Mouse (Mus musculus): ENCODE data around the gene Arrdc1.

Arrdc1 gene

DNA sequence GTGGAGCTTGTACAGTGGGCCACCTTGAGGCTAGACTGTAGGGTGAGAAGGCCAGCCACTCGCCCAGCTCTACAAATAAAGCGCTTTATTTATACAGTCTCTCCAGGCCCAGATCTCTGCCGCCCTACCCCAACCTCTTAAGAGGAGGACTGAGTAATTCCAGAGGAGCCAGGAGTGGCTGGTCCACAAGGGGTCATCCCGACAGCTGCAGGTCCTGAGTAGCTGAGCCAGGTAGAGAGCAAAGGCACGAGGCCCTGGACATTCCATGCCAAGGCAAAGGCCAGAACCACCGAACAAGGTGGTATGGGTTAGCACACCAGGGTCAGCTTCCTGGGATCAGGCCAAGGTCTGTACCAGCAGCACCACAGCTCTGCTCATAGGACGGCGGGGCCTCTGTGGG is 9.8 kb downstream of the Arrdc1 start:
- in situ Hi-C loops (cut with MboI; ENCODE audit: low sequenced_read_pairs), result no loop called here

DNA sequence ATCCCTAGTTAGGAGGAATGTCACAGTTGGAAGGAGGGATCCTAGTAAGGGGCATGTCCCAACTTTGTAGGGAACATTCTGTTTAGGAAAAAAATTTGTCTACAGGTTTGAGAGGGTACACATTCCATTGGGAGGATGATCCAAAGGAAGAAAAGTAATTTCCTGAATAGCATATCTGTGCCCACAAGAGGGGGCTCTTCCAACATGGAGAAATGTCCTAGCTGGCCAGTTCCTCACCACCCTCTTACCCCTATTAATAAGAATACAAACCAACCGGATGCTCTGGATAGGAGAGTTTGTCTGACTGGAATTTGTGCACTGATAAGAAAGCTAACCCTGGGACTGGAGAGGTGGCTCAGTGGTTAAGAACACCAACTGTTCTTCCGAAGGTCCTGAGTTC is 11.5 kb downstream of the Arrdc1 start:
- in situ Hi-C loops (cut with MboI; ENCODE audit: low sequenced_read_pairs), result no loop called here

DNA sequence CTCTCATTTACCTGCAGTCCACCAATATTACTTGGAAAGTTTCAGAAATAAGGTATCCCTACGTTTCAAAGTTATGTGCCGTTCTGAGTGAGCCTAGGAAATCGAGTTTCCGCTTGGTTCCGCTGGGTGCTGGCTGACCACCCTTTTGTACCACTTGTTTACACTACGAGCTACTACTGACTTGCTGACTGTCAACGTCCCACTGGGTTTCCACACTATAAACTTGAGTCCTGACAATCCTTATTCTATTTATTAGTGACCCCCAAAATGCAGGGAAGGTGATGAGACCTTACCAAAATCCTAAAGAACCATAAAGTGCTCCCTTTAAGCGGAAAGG is 15.2 kb downstream of the Arrdc1 start:
- in situ Hi-C loops (cut with MboI; ENCODE audit: low sequenced_read_pairs), result no loop called here

DNA sequence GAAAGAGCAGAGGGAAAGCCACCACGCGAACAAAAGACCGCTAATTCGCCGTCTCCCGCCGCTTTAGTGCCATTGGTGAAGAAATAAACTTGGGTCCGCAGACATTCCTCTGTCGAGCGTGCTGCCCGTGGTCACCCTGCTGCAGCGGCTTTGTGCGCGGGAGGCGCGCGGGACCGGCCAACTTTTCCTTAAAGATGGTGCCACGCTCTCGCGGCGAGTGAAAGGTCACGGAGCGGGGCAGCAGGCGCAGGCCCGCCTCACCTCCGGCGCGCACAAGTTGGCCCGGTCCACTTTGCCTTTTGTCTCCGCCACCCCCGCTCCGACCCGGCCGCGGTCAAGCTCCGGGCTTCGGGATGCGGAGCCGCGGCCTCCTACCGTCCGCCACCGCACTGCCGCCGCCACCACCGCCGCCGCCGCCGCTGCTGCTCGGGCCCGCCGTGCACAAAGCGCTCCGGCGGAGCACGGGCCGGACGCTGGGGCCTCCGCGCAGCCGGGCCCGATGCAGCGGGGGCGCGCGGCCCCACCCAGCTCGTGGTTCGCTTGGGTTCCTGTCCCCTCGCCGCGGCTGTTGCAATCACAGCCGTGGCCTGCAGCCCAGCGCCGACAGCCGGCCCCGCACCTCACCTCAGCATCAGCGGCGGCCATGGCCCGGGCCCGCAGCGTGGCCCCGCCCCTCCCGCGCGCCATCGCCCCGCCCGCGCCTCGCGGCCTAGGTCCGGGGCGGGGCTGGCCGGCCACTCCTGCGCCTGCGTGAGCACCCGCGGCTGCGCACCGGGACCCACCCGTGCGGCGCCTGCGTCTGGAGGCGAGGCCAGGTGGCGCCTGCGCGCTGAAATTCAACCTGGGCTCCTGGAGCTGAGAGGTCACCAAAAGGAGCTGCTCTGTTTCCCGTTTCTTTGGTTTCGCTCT is 15.9 kb downstream of the Arrdc1 start, which contains the start of gene Ehmt1:
TSS of gene Ehmt1 (minus strand) at position 685 of the 909 bp plus-strand sequence.
- in situ Hi-C loops (cut with MboI; ENCODE audit: low sequenced_read_pairs), result no loop called here

DNA sequence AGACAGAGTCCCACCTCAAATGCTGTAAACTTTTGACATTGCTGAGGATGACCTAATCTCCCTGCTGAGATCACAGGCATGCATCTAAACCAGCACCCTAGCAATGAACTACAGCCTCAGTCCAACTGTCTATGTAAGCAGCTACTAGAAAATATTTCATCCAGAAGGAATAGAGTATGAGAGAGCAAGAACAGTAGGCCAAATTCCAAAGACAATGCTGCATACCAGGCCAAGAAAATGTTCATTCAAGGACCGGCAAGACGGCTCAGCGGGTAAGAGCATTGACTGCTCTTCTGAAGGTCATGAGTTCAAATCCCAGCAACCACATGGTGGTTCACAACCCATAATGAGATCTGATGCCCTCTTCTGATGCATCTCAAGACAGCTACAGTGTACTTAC is 20.3 kb downstream of the Arrdc1 start:
- in situ Hi-C loops (cut with MboI; ENCODE audit: low sequenced_read_pairs), result no loop called here

DNA sequence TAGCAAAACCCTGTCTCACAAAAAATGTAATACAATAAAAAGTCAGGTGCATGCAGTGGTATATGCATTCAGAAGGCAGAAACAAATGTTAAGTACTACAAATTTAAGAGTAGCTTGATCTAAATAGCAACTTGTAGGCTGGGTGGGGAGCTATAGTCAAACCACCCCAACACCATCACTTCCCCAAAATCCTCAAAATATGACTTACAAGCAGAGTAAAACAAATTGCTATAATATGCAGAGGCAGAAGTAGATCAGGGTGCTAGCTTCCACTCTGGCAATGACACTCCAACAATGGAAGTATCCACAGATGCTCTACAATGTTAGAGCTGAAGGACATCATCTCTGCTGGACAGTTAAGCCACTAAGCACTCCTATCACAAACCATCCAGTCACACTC is 22.5 kb downstream of the Arrdc1 start:
- in situ Hi-C loops (cut with MboI; ENCODE audit: low sequenced_read_pairs), result no loop called here

DNA sequence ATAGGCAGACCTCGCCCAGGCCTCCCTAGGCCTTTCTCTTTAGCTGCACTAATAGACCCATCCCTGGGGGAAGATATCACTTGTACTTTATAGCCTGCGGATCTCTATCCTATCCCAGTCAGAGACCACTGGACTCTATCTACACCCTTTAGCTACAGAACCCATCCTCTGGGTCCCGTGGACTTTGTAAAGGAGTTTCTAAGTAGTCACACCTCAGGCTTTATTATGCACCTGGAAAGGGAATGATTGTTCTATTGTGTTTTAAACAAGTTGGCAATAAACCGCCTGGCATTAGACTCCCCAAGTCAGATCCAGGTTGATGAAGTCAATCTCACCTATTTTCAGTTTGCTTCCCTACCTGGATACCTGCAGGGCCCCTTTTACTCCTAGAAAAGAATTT is 22.9 kb downstream of the Arrdc1 start:
- in situ Hi-C loops (cut with MboI; ENCODE audit: low sequenced_read_pairs), result no loop called here

DNA sequence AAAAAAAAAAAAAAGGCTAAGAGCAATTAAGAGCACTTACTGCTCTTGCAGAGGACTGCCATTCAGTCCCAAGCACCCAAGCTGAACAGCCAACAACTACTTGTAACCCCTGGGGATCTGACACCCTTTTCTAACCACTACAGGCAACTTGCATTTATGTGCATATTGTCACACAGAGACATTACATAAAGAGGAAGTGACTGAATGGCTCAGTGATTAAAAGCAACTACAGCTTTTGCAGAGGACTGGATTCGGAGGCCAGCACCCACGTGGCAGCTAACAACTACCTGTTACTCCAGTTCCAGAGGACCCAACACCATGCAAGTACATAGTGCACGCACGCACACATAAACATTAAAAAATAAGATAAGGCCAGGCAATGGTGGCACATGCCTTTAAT is 24.6 kb downstream of the Arrdc1 start:
- in situ Hi-C loops (cut with MboI; ENCODE audit: low sequenced_read_pairs), result no loop called here

DNA sequence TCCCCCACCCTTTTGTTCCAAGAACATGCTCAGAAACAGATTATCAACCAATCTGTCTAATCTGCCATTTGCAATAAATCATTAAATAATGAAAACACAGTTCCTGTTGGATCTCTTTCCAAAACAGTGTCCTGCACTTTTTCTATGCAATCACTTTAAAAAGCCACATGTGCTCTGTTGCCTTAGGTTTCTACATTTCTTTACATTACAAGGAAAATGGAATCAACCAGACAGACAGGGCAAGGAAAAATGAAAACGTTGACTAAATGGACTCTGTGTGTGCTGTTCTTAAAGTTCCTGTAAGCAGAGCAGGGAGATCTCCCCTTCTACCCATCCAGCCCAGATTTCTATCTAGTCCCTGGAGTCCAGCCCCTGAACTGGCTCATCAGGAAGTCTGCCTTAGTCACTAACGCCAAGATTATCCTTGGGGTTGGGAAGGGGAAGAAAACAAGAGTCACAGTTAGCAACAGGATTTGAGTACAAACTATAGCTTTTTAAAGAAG is 29.3 kb downstream of the Arrdc1 start:
- in situ Hi-C loops (cut with MboI; ENCODE audit: low sequenced_read_pairs), result no loop called here

DNA sequence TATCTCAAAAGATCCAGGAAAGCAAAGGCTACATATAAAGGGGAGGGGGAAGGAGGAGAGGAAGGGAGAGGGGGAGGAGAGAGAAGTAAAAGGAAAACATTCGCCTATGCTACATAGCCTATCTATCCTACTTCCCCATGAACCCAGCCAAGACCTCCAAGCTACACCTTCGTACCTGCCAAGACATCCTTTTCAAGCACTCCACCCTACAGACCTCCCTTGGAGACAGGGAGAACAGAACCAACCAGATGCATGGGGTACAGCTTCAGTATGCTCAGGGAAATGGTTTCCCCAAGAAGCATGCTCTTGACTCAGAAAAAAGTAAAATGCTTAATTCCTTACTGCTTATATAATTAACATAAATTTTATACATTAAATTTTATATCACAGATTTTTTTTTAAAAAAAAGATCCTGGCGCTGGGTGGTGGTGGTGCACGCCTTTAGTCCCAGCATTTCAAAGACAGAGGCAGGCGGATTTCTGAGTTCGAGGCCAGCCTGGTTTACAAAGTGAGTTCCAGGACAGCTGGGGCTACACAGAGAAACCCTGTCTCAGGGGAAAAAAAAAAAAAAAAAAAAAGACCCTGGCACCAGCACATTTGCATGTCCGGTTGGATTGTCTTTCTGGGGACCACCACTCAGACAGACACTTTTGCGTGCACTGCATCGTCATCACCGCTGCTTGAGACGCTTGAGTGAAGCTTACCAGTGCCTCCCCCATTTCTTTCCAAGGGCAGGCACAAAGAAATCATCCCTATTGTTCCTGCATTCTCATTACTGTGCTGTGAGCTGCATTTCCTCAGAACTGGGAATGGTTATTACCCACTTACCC is 30.0 kb downstream of the Arrdc1 start:
- in situ Hi-C loops (cut with MboI; ENCODE audit: low sequenced_read_pairs), result no loop called here

DNA sequence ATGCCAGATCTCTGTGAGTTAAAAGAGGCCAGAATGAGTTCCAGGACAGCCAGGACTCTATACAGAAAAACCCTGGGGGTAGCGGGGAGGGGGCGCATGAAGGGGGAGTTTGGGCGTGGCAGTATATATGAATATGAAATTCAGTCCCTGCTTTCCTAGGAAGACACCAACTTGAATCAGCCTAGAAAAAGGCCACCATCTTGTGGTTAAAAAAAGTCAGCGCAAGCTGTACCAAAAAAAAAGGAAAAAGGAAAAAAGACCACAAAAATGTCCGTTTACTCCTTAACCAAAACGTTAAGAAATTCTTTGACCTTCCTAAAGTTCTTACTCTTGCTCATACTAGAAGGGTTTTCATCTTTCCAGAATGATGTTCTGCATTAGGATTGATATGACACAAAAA is 32.1 kb downstream of the Arrdc1 start:
- in situ Hi-C loops (cut with MboI; ENCODE audit: low sequenced_read_pairs), result no loop called here

DNA sequence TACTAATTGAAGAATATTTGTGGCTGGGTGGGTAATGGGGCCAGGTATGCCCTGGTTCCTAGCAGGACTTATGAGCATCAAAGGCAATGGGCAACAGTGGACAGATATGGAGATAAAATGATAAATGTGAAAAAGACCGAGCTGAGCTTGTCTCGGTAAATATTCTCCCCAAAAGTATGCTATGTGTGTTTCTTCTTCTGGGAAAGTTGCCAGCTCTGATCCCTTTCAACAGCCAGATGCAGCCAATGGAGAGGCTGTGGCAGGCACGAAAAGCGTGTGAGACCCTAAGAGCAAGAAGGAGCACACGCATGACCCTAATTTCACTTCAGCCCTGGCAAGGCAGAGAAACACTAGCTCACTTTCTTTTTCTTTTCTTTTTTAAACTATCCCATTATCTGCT is 34.0 kb downstream of the Arrdc1 start:
- in situ Hi-C loops (cut with MboI; ENCODE audit: low sequenced_read_pairs), result no loop called here

DNA sequence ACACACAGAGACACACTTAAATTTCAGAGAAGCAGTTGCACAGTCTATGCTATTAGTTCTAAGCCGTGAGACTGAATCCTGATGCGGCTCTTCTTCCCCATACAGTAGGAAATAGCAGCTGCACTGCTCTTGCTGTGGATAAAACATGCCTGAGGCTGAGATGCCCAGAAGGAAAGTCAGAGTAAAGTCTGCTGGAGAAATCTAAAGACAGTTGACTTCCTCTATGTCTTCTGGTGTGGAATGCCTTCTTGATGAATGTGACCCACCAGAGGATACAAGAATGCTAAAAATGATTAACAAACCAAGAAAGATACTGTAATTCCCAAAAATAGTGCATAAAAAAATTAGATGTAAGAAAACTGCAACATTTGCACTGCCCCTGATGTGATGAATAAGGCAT is 35.8 kb downstream of the Arrdc1 start:
- in situ Hi-C loops (cut with MboI; ENCODE audit: low sequenced_read_pairs), result no loop called here

DNA sequence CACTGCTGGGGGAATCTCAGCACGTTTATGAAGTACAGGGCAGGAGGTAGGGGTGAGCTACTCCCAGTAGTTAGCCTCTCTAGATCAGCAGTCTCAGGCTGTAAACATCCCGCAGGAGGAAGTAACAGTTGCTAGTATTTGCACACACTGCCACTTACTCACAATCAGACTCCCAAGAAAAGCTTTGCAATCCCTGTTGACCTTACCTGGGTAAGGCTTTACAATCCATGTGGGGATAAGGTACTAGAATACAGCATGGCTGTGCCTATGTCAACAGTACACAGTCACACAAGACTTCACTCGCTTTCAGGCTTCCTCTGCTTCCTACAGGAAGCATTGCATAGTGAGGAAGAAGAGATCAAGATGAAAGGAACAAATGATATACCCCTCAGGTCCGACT is 38.3 kb downstream of the Arrdc1 start:
- in situ Hi-C loops (cut with MboI; ENCODE audit: low sequenced_read_pairs), result no loop called here

DNA sequence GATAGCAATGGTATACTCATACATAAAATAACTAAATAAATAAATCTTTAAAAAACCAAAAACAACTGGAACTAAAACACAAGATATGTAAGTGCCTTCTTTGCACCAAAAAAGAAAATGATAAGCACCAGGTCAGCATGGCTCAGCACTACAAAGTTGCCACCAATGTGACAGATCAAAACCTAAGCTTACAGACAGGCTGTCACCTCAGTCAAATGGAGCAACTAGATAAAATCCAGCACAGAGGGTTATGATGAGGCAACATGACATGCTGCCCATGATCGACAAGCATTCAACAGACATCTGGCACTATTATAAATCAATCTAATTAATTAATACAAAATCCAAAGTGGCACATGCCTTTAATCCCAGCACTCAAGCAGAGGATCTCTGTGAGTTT is 40.8 kb downstream of the Arrdc1 start:
- in situ Hi-C loops (cut with MboI; ENCODE audit: low sequenced_read_pairs), result no loop called here

DNA sequence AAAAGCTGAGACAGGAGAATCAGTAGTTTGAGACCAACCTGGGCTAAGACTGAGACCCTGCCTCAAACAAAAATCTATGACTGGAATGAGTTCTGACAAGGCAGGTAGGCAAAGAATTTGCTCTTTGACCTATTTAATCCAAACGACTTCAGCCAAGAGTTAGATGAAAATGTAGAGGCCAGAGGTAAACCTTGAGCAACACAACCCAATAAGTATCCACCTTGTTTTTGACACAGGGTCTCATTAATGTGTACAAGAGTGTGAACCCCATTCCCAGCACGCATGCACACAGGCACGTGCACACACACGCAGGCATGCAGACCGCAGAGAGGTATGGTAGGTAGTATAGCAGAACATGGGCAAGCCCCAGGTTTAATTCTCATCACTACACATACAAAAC is 42.7 kb downstream of the Arrdc1 start:
- in situ Hi-C loops (cut with MboI; ENCODE audit: low sequenced_read_pairs), result no loop called here

DNA sequence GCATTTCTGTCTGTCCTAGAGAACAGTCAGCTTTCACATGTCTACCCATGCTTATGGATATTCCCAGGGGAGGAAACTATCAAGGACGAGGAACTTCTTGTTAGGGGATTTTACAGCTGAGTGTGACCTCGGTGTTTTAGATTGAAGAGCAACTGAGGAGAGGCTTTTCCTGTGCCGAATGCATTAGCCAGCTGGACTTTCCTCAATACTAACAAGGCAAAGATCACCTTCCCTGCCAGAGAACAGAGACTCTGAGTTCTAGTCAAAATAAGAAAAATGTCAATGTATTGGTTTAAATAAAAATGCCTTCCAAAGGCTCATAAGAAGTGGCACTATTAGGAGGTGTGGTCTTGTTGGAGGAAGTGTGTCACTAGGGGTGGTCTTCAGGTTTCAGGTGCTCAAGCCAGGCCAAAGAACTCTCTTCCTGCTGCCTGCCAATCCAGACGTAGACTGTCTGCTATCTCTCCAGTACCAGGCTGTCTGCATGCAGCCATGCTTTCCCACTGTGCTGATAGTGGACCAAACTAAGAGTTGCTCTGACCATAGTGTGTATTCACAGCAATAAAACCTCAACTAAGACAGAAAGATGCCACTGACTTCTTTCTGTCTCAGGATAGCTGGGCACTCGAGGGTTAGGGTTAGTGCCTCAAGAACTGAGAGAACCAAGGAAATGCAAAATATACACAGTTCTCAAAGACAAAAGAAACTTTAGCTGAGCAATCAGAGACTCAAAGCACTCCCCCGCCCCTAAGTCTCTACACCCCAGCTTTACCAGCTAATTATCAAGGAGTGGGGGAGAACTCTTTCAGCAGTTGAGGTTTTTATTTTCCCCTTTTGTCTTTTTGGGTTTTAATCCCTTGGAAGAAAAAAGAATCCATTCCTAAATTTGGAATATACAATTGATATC is 44.3 kb downstream of the Arrdc1 start:
- in situ Hi-C loops (cut with MboI; ENCODE audit: low sequenced_read_pairs), result no loop called here

DNA sequence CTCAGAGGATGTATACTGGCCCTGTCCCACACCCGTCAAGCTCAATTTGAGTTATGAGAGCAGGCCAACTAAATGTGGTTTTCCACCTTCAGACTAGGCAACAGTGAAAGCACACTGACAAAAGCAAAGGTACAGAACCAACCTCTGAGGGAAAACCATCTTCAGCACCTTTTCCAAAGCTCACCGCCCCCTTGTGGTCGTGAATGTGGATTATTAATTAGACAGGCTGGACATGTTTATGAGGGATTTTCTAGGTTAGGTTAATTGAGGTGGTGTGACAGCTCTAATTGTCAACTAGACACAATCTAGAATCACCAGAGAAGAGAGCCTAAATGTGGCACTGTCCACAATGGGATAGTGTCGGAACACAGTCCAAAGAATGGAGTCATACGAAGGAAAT is 46.2 kb downstream of the Arrdc1 start:
- in situ Hi-C loops (cut with MboI; ENCODE audit: low sequenced_read_pairs), result no loop called here

DNA sequence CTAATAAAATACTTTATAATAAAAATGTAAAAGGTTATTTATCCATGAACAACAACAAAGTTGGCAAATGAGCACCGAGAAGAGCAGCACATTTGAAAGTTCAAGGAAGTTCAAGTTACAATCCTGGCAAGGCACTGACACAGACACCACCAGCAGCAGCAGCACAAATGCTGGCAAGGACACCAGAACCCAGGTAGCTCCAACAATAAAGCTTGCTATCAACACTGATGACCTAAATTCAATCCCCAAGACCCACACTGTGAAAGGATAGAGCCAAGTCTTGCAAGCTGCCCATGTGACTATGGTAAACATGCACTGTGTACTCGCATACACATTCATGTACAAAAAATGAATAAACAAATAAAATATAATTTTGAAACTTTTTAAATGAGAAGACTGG is 54.4 kb downstream of the Arrdc1 start:
- in situ Hi-C loops (cut with MboI; ENCODE audit: low sequenced_read_pairs), result no loop called here
